ENCODE assay signal across 7 mouse cellular contexts in the genomic region with DNA sequence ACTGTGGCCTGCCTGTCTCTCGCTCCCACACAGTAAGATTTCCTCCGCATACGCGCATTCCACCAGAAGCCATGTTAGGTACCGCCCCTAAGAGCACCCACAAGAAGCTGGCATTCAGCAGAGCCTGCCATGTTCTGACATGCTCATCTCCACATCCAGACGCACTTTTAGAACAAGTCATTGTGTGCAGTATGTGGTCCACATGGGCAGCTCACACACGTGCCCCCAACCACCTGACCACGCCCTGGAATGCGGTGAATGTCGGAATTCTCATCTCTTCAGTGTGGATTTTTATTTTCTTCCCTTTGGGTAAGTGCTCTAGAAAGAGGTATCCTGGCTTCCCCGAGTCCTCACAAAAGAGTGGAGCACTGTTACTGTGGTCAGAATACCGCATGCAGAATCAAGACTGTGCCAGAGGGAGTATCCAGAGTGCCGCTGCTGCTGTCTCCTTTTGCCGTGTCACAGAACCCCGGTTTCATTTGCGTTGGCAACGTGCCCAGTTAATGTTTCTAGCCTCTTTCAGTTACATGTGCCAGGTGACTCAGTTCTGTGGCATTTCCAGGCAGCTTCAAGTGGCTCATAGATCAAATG. TPM values are rescaled to one million over a fixed set of nuclear protein-coding genes. Genes with fewer than 3 reads are reported as not detected.
DNase-seq lines count a peak whose midpoint lies in the region; ATAC-seq lines count a peak whose summit lies in the region.

No protein-coding gene starts in this region.

- WGBS in midbrain, embryonic 13.5 days: 78% methylated on average over 17 of the region's 17 CpGs

- no peak overlapping the region for H3K4me2 ChIP-seq in midbrain, embryonic 13.5 days (replicated peaks)

- H3K36me3 ChIP-seq in midbrain, embryonic 13.5 days: peaks cover 22% of the 10 kb centered on the region

- H3K9me3 ChIP-seq in midbrain, embryonic 13.5 days: no peaks in the 10 kb centered on the region

- H3K27ac ChIP-seq in midbrain, embryonic 13.5 days: peak overlapping the region; percentile 9; the same call in 1 of the 2 replicates

- H3K4me1 ChIP-seq in midbrain, embryonic 13.5 days (replicated peaks): peaks cover 4% of the 10 kb centered on the region; the same call in 1 of the 2 replicates

- no peak overlapping the region for H3K9ac ChIP-seq in midbrain, embryonic 13.5 days (replicated peaks)

- ATAC-seq in hematopoietic stem cell, adult 5-6 weeks (replicated peaks in 1 of 2; ENCODE audit: insufficient read depth in 1 of 2, low FRiP score in 2 of 2, low TSS enrichment in 1 of 2, low read depth in 1 of 2, poor library complexity in 2 of 2, severe bottlenecking in 2 of 2): peak; percentile 67 to 70
- peak; percentile 34; the same call in 1 of the 2 replicates for ATAC-seq in midbrain, embryonic 13.5 days

- H3K27me3 ChIP-seq in midbrain, embryonic 13.5 days: no peaks in the 10 kb centered on the region

- no peak overlapping the region for H3K4me3 ChIP-seq in midbrain, embryonic 13.5 days (replicated peaks)

- DNase-seq in Muller cell, postnatal 12 days (ENCODE audit: inconsistent ontology term): peak; percentile 95
- peak; percentile 92 for DNase-seq in adrenal gland, postnatal 36 days
- DNase-seq in frontal cortex, postnatal 25 days (ENCODE audit: low spot score in 2 of 2): peak; percentile 36 to 40
- peak; percentile 31 to 47 for DNase-seq in layer of hippocampus, postnatal 25 days (ENCODE audit: extremely low spot score in 1 of 2, low spot score in 1 of 2)
- peak; percentile 79 for DNase-seq in urinary bladder, postnatal 25 days (ENCODE audit: low spot score)

RNA-seq across cellular contexts. Expression of a gene that starts 28.4 kb away (rescaled TPM):
- total RNA-seq in adrenal gland, postnatal 36 days (2021): 1 to 10 TPM; 2.9 to 3.1 TPM
- 0.69 TPM in 1 of 2 replicates, not detected in the other for total RNA-seq in hematopoietic stem cell, adult 5-6 weeks (2017)
- 10 to 100 TPM; 73.2 to 84.9 TPM for total RNA-seq in layer of hippocampus, postnatal 25 days (2021)
- 55.0 and 55.5 TPM in 2 replicates for polyA plus RNA-seq in midbrain, embryonic 13.5 days (2015; fragmentation: Nextera tagmentation; extraction: Ambion mirVana)

Comparison
In these comparisons a context has a peak if more than half of its experiments do, and no peak if none do; other contexts are left out.
1. DNase-seq: peak in every context shown above with its lines; median percentile 95 in Muller cell, postnatal 12 days; 92 in adrenal gland, postnatal 36 days; 79 in urinary bladder, postnatal 25 days; 39 in layer of hippocampus, postnatal 25 days; 38 in frontal cortex, postnatal 25 days.
2. RNA of a gene that starts 28.4 kb away (total RNA-seq): 73.2 to 84.9 TPM in layer of hippocampus, postnatal 25 days; 2.9 to 3.1 TPM in adrenal gland, postnatal 36 days and 0.69 TPM in hematopoietic stem cell, adult 5-6 weeks; every median in the first group is over 10 times any median in the second.